Mouse (Mus musculus) liver, adult 2 months (tissue): ENCODE data around the gene Afmid. TPM values are rescaled to one million over a fixed set of nuclear protein-coding genes. Genes with fewer than 3 reads are reported as not detected.
A peak's percentile ranks its signal among the peaks of the same experiment; 100 is the strongest.

Experiments
- DNase-seq: peaks from one replicate; pipeline ENCODE4 v3.0.0-alpha.2; 2011; ENCODE audit warnings: low read depth, low spot score; ENCODE audit errors: extremely low read depth
- H3K27ac ChIP-seq: fragments of 200-500 bp; replicated peaks from 2 replicates; pipeline ENCODE4 v1.5.1; 2012; ENCODE audit warnings: low read depth, mild to moderate bottlenecking, control low read depth, inconsistent platforms, low read length; ENCODE audit not compliant: insufficient read depth
- H3K27me3 ChIP-seq: fragments of 200-500 bp; 2 replicates; pipeline ENCODE4 v1.6.1; 2012; ENCODE audit warnings: mild to moderate bottlenecking, moderate library complexity, low read length, inconsistent platforms; ENCODE audit not compliant: control insufficient read depth, insufficient read depth
- H3K36me3 ChIP-seq: fragments of 200-500 bp; 2 replicates; pipeline ENCODE4 v1.6.1; 2012; ENCODE audit warnings: low read length, inconsistent platforms; ENCODE audit not compliant: control insufficient read depth, insufficient read depth
- H3K4me1 ChIP-seq: fragments of 200-500 bp; 2 replicates; pipeline ENCODE4 v1.6.1; 2011; ENCODE audit warnings: low read length; ENCODE audit not compliant: control insufficient read depth, insufficient read depth
- H3K4me3 ChIP-seq: fragments of 200-500 bp; 2 replicates; pipeline ENCODE4 v1.5.1; 2011; ENCODE audit warnings: low read depth, mild to moderate bottlenecking, control low read depth, low read length, moderate library complexity; ENCODE audit not compliant: insufficient read depth
- H3K79me2 ChIP-seq: fragments of 200-500 bp; 2 replicates; pipeline ENCODE4 v1.6.1; 2012; ENCODE audit warnings: inconsistent platforms, mild to moderate bottlenecking, low read length, moderate library complexity; ENCODE audit not compliant: control insufficient read depth, insufficient read depth
- H3K9ac ChIP-seq: fragments of 200-500 bp; 2 replicates; pipeline ENCODE4 v1.6.1; 2012; ENCODE audit warnings: low read depth, mild to moderate bottlenecking, control low read depth, inconsistent platforms, low read length
- CTCF ChIP-seq: fragments of 200-500 bp; IDR thresholded peaks from 2 replicates; pipeline ENCODE4 v1.5.1; 2011; ENCODE audit warnings: low read depth, low read length, control low read depth
- POLR2A ChIP-seq: fragments of 200-500 bp; IDR thresholded peaks from 2 replicates; pipeline ENCODE4 v1.6.1; 2011; ENCODE audit warnings: low read length, control low read depth; ENCODE audit not compliant: insufficient read depth; ENCODE audit errors: extremely low read depth
- WGBS: fragments of 180-500 bp; shearing (Covaris S2); methylation state at CpG from one replicate; pipeline ENCODE4 v1.1.7; 2018; 5-methylcytosine and 5-hydroxymethylcytosine counted together
- polyA plus RNA-seq: library from polyadenylated mRNA; depleted of rRNA; stranded (reverse); fragments of >200 nt; gene quantifications from 2 replicates; pipeline ENCODE4 v1.2.3, GENCODE M21; 2012
- total RNA-seq: library from RNA; depleted of rRNA; stranded (reverse); fragments of >200 nt; gene quantifications from 2 replicates; pipeline ENCODE4 v1.2.3, GENCODE M21; 2014

Gene Afmid
- total and polyA plus RNA-seq, 2 experiments = 117 to 119 TPM

DNA sequence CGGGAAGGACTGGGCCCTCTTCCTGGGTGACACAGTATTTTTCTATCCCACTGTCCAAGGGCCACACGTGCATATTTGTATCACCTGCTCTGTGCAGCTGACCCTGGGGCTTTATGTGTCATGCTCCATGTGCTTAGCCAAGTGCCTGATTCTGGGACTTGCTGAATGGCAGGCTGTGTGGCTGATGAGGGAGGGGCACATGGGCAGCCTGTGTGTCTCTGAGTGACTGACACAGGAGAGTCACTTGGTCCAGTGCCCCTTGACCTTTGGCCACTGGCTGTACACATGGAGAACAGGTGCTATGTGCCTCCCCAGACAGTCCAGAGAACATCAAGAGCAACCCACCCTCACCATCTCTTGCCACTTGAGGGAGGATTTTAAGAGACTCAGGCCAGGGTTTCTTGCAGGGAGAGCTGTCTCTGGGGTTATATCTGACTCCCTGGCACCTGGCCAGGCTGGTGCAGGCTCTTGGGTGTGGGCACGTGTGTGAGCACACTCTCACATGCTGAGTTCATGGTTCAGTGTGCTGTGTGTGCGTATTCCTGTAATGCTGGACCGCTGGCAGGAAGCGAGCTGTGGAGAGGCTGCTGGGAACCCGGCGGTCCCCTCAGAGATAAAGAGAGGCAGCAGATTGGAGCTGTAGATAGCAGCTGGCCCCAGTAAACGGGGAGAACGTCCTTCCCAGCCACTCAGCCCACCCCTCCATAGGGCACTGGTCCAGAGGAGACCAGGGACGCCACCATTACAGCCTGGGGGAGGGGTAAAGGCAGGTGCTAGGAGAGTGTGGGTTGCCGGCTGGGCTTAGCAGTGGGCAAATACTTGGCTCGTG, 52.4 kb downstream of the Afmid start:
- TF ChIP-seq POLR2A = no peak
- no peak for TF ChIP-seq CTCF
- Histone ChIP-seq H3K27ac (peak overlapping the region; percentile 38), H3K4me3 (peak overlapping the region; percentile 17; the same call in 1 of the 2 replicates), H3K4me1 (peaks cover 24% of the 10 kb centered on the region), H3K79me2 (no peaks in the 10 kb centered on the region), H3K36me3 (no peaks in the 10 kb centered on the region), H3K27me3 (no peaks in the 10 kb centered on the region), H3K9ac (peak overlapping the region; percentile 47)
- DNase-seq = peak; percentile 86
- 5% methylated on average over 13 of the region's 13 CpGs for WGBS

DNA sequence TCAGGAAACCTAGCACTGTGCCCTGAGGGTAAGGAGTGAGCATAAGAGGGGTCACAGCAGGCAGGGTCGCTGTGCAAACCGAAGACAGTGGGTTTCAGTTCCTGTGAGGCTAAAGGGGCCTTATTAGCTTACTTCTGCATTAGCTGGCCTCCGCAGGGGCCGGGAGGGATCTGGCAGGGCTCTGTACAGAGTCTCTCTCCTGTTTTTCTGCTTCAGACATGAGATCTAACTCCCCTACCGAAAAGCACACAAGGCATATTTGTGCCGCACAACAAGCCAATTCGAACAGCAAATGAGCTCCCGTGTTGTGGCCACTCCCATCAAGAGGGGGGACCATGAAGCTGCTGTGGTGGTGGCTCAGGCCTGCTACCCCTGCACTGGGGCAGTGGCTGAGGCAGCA, 53.2 kb downstream of the Afmid start:
- Histone ChIP-seq H3K79me2 (no peaks in the 10 kb centered on the region), H3K27me3 (no peaks in the 10 kb centered on the region), H3K9ac (no peak overlapping the region), H3K4me3 (no peak overlapping the region), H3K27ac (no peak overlapping the region), H3K4me1 (peaks cover 24% of the 10 kb centered on the region), H3K36me3 (no peaks in the 10 kb centered on the region)
- 37% methylated on average over 8 of the region's 8 CpGs for WGBS
- TF ChIP-seq CTCF (no peak), POLR2A (no peak)
- DNase-seq = no peak

- no peaks in the 10 kb centered on the region for H3K36me3 ChIP-seq
- no peak overlapping the region for H3K9ac ChIP-seq
- H3K4me3 ChIP-seq = no peak overlapping the region
- H3K79me2 ChIP-seq = no peaks in the 10 kb centered on the region
- H3K27me3 ChIP-seq = no peaks in the 10 kb centered on the region
- DNase-seq = no peak
- H3K27ac ChIP-seq = no peak overlapping the region
- WGBS = 70% methylated on average over 6 of the region's 6 CpGs
- H3K4me1 ChIP-seq = peaks cover 24% of the 10 kb centered on the region
- TF ChIP-seq CTCF (no peak), POLR2A (no peak)
Measured at GRCm38 (mm10) chr11:117879676-117880075, 54.0 kb downstream of the Afmid start.

GRCm38 (mm10) chr11:117880336-117880976, 54.7 kb downstream of the Afmid start:
- Histone ChIP-seq H3K4me1 (peaks cover 22% of the 10 kb centered on the region), H3K36me3 (no peaks in the 10 kb centered on the region), H3K4me3 (no peak overlapping the region), H3K79me2 (no peaks in the 10 kb centered on the region), H3K27me3 (no peaks in the 10 kb centered on the region), H3K27ac (0 out of 2 replicates have a peak overlapping the region, but pooled peaks have one; percentile 6), H3K9ac (no peak overlapping the region)
- DNase-seq = no peak
- 90% methylated on average over 9 of the region's 9 CpGs for whole genome bisulfite sequencing
- no peak for TF ChIP-seq POLR2A
- TF ChIP-seq CTCF = no peak

- DNase-seq = peak; percentile 15
- Histone ChIP-seq H3K4me3 (no peak overlapping the region), H3K79me2 (no peaks in the 10 kb centered on the region), H3K27me3 (no peaks in the 10 kb centered on the region), H3K36me3 (no peaks in the 10 kb centered on the region), H3K9ac (no peak overlapping the region), H3K27ac (peak overlapping the region; percentile 47), H3K4me1 (peaks cover 22% of the 10 kb centered on the region)
- 74% methylated on average over 6 of the region's 6 CpGs for WGBS
- no peak for TF ChIP-seq CTCF
- TF ChIP-seq POLR2A = no peak
Measured at GRCm38 (mm10) chr11:117880977-117881358, 55.2 kb downstream of the Afmid start.
